Mouse (Mus musculus): Measurements from ENCODE around the gene Naa11. TPM values are rescaled to one million over a fixed set of nuclear protein-coding genes. Genes with fewer than 3 reads are reported as not detected.

Gene Naa11
- polyA plus RNA-seq, 2 experiments, result not detected

DNA sequence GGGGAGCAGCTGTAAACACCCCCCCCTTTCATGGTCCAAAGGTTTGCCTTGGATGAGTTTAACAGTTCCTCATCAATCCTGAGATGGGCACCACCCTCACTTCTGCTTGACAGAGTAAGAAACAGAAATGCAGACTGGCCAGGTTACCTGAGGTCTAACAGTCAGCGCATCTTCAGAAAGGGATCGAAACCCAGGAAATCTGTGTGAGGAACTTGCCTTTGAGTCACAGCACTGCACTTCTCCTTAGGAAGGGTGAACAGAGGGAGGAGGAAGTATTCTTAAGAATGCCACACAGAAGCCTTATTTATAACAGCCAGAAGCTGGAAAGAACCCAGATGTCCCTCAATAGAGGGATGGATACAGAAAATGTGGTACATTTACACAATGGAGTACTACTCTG, 37.0 kb downstream of the Naa11 start:
- WGBS (ENCODE audit: insufficient replicate concordance), result 63% methylated on average over 2 of the region's 2 CpGs
- no peaks in the 10 kb centered on the region for H3K36me3 ChIP-seq (replicated peaks; ENCODE audit: control insufficient read depth, insufficient read depth, low read depth)
- TF ChIP-seq CTCF (IDR thresholded peaks at IDR 0.05; ENCODE audit: low read depth) (no peak), EP300 (IDR thresholded peaks at IDR 0.05; ENCODE audit: low read depth) (no peak)
- no peak overlapping the region for H3K4me2 ChIP-seq (ENCODE audit: low read depth)
- H3K4me3 ChIP-seq (ENCODE audit: insufficient read depth in 1 of 2, low read depth in 2 of 2, low read length in 2 of 2), result no peak overlapping the region
- no peak overlapping the region for H3K27ac ChIP-seq
- H3K27me3 ChIP-seq (ENCODE audit: control insufficient read depth, insufficient read depth, low read length), result no peaks in the 10 kb centered on the region
- no peak overlapping the region for H3K9ac ChIP-seq (replicated peaks)
- ATAC-seq (ENCODE audit: insufficient read depth), result no peak
- DNase-seq (ENCODE audit: low read depth in 3 of 3, low spot score in 3 of 3), result no peak
- no peaks in the 10 kb centered on the region for H3K9me3 ChIP-seq (ENCODE audit: control insufficient read depth, low read length)
- no peaks in the 10 kb centered on the region for H3K4me1 ChIP-seq (replicated peaks; ENCODE audit: control insufficient read depth in 2 of 2, insufficient read depth in 2 of 2, low read length in 1 of 2)

DNA sequence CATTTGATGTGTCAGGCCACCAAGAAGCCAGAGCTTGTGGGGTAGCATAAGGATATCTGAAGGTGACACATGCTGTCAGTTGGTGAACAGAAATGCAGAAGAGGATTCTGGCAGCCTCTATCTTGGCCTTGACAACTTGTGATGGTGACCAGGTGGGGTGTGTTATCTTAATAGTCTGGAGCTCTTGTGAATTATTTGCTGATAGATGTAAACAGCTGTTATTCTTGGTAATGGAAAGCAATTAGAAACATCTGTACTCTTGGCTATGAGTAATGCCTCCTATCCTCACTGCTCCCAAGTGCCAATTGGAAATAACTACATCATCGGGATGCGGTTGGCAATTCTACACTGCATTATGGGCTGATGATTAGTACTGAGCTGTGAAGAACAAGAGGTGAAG, 43.4 kb downstream of the Naa11 start:
- Histone ChIP-seq H3K27me3 (ENCODE audit: control insufficient read depth, insufficient read depth, low read length) (no peaks in the 10 kb centered on the region), H3K4me1 (replicated peaks; ENCODE audit: control insufficient read depth in 2 of 2, insufficient read depth in 2 of 2, low read length in 1 of 2) (no peaks in the 10 kb centered on the region), H3K9me3 (ENCODE audit: control insufficient read depth, low read length) (no peaks in the 10 kb centered on the region), H3K36me3 (replicated peaks; ENCODE audit: control insufficient read depth, insufficient read depth, low read depth) (no peaks in the 10 kb centered on the region), H3K27ac (no peak overlapping the region), H3K4me3 (ENCODE audit: insufficient read depth in 1 of 2, low read depth in 2 of 2, low read length in 2 of 2) (no peak overlapping the region), H3K4me2 (ENCODE audit: low read depth) (no peak overlapping the region), H3K9ac (replicated peaks) (no peak overlapping the region)
- ATAC-seq (ENCODE audit: insufficient read depth) (no peak), DNase-seq (ENCODE audit: low read depth in 3 of 3, low spot score in 3 of 3) (no peak)
- no peak for TF ChIP-seq EP300 (IDR thresholded peaks at IDR 0.05; ENCODE audit: low read depth)
- TF ChIP-seq CTCF (IDR thresholded peaks at IDR 0.05; ENCODE audit: low read depth), result no peak
- 77% methylated on average over 2 of the region's 2 CpGs for WGBS (ENCODE audit: insufficient replicate concordance)

DNA sequence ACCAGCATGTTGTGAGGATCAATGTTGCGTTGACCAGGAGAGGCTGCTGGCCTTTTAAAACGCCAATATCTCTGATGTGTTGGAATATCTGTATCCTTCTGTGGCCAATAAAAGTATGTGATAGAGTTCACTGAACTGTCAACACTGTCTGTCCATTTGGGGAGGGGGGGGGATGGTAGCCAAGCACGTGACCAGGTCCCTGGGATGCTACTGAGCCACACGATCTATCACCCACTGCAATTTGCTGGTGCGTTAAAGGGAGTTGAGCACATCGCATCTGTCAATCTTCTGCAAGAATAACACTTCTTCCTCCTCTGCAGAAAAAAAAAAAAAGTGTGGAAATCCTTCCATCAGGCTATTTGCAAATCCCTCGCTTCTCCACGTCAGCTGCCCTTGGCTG, 43.9 kb downstream of the Naa11 start:
- ATAC-seq (ENCODE audit: insufficient read depth), result no peak
- H3K27me3 ChIP-seq (ENCODE audit: control insufficient read depth, insufficient read depth, low read length), result no peaks in the 10 kb centered on the region

DNA sequence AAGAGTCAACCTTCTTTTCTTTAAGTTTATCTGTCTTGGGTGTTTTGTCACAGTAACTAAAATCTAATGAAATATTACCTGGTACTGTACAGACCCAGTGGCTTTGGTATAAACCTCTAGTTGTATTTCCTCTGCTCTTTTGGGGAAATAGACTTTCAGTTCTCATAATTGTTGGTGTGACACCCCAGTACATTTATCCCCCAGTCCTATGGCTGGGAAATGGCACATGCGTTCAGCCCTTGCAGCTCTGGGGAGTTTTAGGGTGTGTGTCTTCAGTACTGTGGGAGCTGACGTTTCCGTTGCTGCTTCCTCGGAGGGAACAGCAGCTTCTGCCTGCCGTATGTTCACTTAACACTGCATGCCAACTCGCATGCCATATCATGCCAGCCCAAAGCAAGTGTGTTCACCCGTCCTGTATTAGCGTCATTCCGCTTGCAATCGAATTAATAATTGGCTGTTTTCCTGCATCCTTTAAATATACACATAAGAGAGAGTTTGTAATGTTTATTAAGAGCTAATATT, 46.4 kb downstream of the Naa11 start:
- DNase-seq (ENCODE audit: low read depth in 3 of 3, low spot score in 3 of 3) (no peak), ATAC-seq (ENCODE audit: insufficient read depth) (no peak)
- H3K4me1 ChIP-seq (replicated peaks; ENCODE audit: control insufficient read depth in 2 of 2, insufficient read depth in 2 of 2, low read length in 1 of 2), result no peaks in the 10 kb centered on the region
- TF ChIP-seq CTCF (IDR thresholded peaks at IDR 0.05; ENCODE audit: low read depth) (no peak), EP300 (IDR thresholded peaks at IDR 0.05; ENCODE audit: low read depth) (no peak)
- no peak overlapping the region for H3K4me3 ChIP-seq (ENCODE audit: insufficient read depth in 1 of 2, low read depth in 2 of 2, low read length in 2 of 2)
- 71% methylated on average over 10 of the region's 10 CpGs for WGBS (ENCODE audit: insufficient replicate concordance)
- H3K36me3 ChIP-seq (replicated peaks; ENCODE audit: control insufficient read depth, insufficient read depth, low read depth), result no peaks in the 10 kb centered on the region
- H3K27me3 ChIP-seq (ENCODE audit: control insufficient read depth, insufficient read depth, low read length), result no peaks in the 10 kb centered on the region
- H3K9me3 ChIP-seq (ENCODE audit: control insufficient read depth, low read length), result no peaks in the 10 kb centered on the region
- no peak overlapping the region for H3K9ac ChIP-seq (replicated peaks)
- no peak overlapping the region for H3K4me2 ChIP-seq (ENCODE audit: low read depth)
- H3K27ac ChIP-seq, result no peak overlapping the region

More for the DNA sequence above, 43.9 kb downstream of the Naa11 start:
- Histone ChIP-seq H3K27ac (no peak overlapping the region), H3K4me2 (ENCODE audit: low read depth) (no peak overlapping the region), H3K4me3 (ENCODE audit: insufficient read depth in 1 of 2, low read depth in 2 of 2, low read length in 2 of 2) (no peak overlapping the region), H3K4me1 (replicated peaks; ENCODE audit: control insufficient read depth in 2 of 2, insufficient read depth in 2 of 2, low read length in 1 of 2) (no peaks in the 10 kb centered on the region), H3K36me3 (replicated peaks; ENCODE audit: control insufficient read depth, insufficient read depth, low read depth) (no peaks in the 10 kb centered on the region), H3K9ac (replicated peaks) (no peak overlapping the region), H3K9me3 (ENCODE audit: control insufficient read depth, low read length) (no peaks in the 10 kb centered on the region)
- WGBS (ENCODE audit: insufficient replicate concordance), result 65% methylated on average over 8 of the region's 8 CpGs
- TF ChIP-seq CTCF (IDR thresholded peaks at IDR 0.05; ENCODE audit: low read depth) (no peak), EP300 (IDR thresholded peaks at IDR 0.05; ENCODE audit: low read depth) (no peak)
- DNase-seq (ENCODE audit: low read depth in 3 of 3, low spot score in 3 of 3), result no peak

DNA sequence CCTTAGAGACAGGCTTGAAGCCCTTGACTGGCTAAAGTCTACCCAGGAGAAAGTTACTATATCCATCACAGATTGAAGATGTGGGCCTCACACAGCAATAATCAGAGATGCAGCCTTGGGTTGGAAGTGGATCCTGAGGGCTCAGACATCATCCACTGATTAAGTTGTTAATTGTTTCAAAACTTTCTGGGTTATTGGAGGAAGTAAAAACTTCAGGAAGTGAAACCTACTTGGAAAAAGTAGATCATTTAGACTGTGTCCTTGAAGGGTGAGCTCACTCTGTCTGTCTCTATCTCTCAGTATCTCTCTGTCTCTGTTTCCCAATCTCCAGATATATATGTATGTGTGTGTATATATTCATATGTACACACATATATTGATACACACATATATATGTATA, 47.0 kb downstream of the Naa11 start:
- no peak for DNase-seq (ENCODE audit: low read depth in 3 of 3, low spot score in 3 of 3)

More for the DNA sequence above, 47.0 kb downstream of the Naa11 start:
- Histone ChIP-seq H3K9me3 (ENCODE audit: control insufficient read depth, low read length) (no peaks in the 10 kb centered on the region), H3K4me1 (replicated peaks; ENCODE audit: control insufficient read depth in 2 of 2, insufficient read depth in 2 of 2, low read length in 1 of 2) (no peaks in the 10 kb centered on the region), H3K4me2 (ENCODE audit: low read depth) (no peak overlapping the region), H3K9ac (replicated peaks) (no peak overlapping the region), H3K4me3 (ENCODE audit: insufficient read depth in 1 of 2, low read depth in 2 of 2, low read length in 2 of 2) (no peak overlapping the region), H3K27ac (no peak overlapping the region), H3K27me3 (ENCODE audit: control insufficient read depth, insufficient read depth, low read length) (no peaks in the 10 kb centered on the region), H3K36me3 (replicated peaks; ENCODE audit: control insufficient read depth, insufficient read depth, low read depth) (no peaks in the 10 kb centered on the region)
- no peak for TF ChIP-seq EP300 (IDR thresholded peaks at IDR 0.05; ENCODE audit: low read depth)
- ATAC-seq (ENCODE audit: insufficient read depth), result no peak

Data from liver, embryonic 14.5 days (tissue).